Mouse (Mus musculus) heart, adult 2 months (tissue): ENCODE results near the gene Arhgdia.

ENCODE experiments used
- CTCF ChIP-seq: fragments of 200-600 bp; IDR thresholded peaks from 2 replicates; pipeline ENCODE4 v1.8.1; 2022; ENCODE audit warnings: antibody characterized with exemption, mild to moderate bottlenecking, moderate library complexity
- POLR2A ChIP-seq: fragments of 200-500 bp; IDR thresholded peaks from 2 replicates; pipeline ENCODE4 v1.6.1; 2011; ENCODE audit warnings: mild to moderate bottlenecking, low read depth, low read length, control low read depth; ENCODE audit not compliant: insufficient read depth

DNA sequence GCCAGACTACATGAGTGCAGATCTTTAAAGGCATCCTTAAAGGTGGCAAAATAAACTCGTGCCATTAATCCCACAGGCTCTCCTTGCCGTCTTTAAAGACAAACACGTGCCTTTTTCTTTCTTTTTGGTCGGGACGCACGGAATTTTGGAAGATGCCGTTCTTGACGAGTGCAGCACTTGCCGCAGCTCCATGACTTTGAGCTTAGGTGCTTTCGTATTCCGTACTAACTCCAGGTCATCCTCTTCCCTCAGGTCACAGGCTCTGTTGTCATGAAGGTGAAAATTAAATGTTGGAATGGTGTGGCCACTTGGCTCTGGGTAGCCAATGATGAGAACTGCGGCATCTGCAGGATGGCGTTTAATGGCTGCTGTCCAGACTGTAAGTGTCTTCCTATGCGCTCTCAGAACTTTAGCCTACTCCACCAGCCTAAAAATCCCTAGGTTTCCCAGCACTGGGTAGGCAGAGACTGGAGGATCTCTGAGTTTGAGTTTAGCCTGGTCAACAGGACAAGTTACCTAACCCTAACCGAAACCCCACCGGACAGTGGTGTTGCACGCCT lies 17.6 kb upstream of the Arhgdia start:
- no peak for TF ChIP-seq CTCF
- TF ChIP-seq POLR2A: no peak
